Mouse (Mus musculus) cerebellum, adult (tissue): ENCODE measurements around the gene Polr3gl.

Experiments used
- ATAC-seq: cut with Nextera tagmentation; 2 replicates; pipeline ENCODE4 v1.9.2; 2017; ENCODE audit warnings: mild to moderate bottlenecking, moderate library complexity, mixed read lengths; ENCODE audit not compliant: insufficient number of reproducible peaks, low FRiP score, low TSS enrichment

The Polr3gl gene

GRCm38 (mm10) chr3:96573611-96574511, 20.1 kb downstream of the Polr3gl start:
- ATAC-seq: no peak

- ATAC-seq: no peak
Observed at GRCm38 (mm10) chr3:96571896-96572698, 21.9 kb downstream of the Polr3gl start.

DNA sequence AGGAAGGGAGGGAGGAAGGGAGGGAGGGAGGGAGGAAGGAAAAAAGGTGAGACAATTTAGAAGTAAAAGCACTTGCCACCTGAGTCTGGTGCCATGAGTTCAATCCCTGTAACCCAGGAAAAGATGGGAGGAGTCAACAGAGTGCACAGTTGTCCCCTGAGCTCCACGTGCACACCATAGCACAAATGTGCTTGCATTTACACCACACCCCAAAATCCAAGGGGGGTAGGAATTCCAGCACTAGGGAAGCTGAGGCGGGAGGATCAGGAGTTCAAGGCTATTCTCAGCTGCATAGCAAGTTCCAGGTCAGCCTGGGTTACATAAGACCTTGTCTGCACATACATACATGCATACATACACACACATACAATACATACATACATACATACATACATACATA, 22.6 kb downstream of the Polr3gl start:
- no peak for ATAC-seq

- ATAC-seq: no peak
Observed at GRCm38 (mm10) chr3:96570643-96571042, 23.3 kb downstream of the Polr3gl start.

- ATAC-seq: no peak
Observed at GRCm38 (mm10) chr3:96569966-96570605, 23.9 kb downstream of the Polr3gl start.

GRCm38 (mm10) chr3:96569506-96569905, 24.5 kb downstream of the Polr3gl start:
- no peak for ATAC-seq

DNA sequence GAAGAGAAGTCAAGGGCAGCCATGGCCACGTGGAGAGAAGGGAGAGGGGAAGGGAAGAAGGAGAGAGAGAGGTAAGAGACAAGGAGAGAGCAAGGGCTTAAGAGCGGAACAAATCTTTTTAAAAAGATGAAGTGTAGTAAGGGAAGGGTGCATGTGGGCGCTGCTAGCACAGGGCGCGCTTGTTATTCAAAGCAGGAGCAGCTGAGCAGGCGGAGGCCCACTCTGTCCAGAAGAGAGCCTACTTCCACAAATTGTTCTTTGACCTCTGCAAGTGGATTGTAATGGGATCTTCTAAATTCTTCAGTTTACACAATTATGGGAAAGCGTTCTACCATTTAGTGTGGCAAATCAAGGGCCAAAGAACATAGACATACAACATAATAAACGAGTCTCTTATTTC, 25.4 kb downstream of the Polr3gl start:
- ATAC-seq: no peak

DNA sequence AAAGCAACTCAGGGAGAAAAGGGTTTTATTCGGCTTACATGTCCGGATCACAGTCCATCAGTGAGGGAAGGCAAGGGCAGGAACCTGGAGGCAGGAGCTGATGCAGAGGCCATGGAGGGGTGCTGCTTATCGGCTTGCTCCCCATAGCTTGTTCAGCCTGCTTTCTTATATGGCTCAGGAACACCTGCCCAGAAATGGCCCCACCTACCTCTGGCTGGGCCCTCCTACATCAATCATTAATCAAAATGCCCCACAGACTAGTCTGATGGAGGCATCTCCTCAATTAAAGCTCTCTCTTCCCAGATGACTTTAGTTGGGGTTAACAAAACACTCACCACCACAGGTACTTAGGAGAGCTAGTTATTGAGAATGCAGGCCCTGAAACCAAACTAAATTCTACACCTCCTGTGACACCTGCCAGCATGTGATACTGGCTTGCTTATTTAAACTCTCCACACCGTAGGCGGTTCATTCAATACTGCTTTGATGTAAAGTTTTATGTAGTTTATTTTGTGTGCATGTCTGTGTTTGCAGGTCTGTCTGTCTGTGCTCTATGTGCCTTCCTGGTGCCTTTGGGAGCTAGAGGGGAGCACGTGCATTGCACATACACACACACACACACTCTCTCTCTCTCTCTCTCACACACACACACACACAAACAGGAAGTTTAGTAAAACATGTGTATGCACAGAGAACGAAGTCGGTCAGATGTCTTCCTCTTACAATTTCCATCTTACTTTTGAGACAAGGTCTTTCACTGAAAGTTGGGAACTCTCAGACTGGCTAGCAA, 27.1 kb downstream of the Polr3gl start:
- ATAC-seq: no peak

GRCm38 (mm10) chr3:96565105-96565504, 28.9 kb downstream of the Polr3gl start:
- no peak for ATAC-seq

DNA sequence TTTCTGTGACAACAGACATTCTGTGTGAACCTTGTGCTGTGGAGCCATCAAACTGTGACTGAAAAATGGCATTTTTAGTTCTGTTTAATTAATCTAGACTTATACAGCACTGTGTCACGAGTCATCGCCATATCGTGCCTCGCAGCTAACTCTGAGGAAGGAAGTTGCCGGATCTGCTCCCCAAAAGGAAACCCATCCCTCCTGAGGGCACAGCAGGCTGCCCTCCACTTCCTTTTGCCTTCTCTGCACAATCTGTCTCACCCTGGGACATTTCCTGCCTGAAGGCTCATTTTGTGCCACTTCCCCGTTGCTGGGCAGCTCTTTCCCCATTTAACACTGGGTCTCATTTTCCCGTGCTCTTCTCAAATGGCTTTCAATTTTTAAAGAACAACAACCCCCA, 29.3 kb downstream of the Polr3gl start:
- no peak for ATAC-seq

DNA sequence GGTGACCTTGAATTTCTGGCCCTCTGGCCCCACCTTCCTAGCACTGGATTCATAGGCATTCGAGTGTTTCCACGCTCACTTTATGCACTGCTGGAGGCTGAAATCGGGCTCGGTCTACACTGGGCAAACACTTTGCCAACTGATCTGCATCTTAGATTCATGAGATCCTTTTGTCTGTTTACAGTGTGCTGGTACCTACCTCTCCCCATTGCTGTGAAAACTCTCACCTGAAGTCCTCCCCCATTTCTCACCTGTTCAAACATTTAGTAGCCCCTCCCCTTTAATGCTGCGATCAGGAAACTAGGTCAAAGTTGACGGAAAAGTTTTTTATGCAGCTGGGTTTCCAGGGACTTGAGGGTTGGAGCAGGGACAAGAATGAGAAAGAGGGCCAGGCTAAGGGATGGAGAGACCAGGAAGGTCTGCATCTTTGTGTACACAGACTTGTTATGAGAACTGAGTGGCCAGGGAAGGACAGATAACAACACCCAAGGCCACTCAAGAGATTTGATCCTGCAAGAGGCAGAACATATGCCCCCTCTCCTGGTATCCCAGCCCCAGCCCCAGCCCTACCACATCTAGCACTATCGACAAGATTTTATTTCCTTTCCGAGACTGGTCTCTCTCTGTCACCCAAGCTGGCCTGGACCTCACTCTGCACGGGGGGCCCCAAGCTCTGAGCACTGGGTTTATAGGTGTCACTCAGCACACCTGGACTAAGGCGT, 29.9 kb downstream of the Polr3gl start:
- ATAC-seq: no peak

DNA sequence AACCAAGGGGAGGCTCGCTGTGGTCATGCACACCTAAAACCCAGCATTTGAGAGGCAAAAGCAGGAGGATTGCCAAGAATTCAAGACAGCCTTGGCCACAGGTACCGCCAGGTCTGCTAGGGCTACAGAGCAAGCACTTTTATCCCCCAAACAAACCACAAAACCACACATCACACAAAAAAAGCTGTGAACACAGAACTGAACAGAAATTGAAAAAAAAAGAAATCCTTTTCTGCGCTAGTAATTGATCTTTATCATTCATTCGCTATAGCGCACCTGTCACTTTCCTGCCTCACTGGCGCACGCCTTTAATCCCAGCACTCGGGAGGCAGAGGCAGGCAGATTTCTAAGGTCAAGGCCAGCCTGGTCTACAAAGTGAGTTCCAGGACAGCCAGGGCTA, 30.7 kb downstream of the Polr3gl start:
- ATAC-seq: no peak

- ATAC-seq: no peak
Observed at GRCm38 (mm10) chr3:96561946-96562681, 31.9 kb downstream of the Polr3gl start.

- no peak for ATAC-seq
Observed at GRCm38 (mm10) chr3:96560881-96561668, 32.9 kb downstream of the Polr3gl start.

DNA sequence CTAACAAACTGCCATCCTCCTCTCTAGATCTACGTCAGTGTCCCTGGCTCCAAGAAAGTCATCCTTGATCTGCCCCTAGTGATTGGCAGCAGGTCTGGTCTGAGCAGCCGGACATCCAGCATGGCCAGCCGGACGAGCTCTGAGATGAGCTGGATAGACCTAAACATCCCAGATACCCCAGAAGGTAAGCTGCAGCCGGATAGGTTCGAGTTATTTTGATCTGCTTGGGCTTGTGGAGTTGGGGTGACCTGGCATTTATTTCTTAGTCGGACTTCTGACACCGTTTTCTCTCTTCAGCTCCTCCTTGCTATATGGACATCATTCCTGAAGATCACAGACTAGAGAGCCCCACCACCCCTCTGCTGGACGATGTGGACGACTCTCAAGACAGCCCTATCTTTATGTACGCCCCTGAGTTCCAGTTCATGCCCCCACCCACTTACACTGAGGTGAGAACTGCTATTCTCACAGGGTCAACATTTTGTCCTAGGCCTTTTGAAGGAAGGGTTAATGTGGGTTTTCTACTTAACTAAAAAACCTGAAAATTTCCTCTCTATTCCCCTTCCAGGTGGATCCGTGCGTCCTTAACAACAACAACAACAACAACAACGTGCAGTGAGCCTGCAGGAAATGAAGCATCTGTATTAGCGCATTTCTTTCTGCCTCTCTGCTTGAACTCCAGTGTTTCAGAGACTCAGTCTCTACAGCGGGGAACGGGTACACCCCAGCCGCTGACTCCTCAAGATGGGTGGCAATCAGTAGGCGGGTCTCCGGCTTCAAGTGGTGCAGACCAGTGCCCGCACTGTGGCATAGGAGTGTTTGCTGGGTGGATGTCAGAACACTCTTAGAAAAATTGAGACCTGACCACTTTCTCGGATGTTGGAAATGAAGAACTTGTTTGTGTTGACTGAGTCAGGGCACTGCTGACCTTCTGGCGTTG, 33.8 kb downstream of the Polr3gl start:
- ATAC-seq: no peak

DNA sequence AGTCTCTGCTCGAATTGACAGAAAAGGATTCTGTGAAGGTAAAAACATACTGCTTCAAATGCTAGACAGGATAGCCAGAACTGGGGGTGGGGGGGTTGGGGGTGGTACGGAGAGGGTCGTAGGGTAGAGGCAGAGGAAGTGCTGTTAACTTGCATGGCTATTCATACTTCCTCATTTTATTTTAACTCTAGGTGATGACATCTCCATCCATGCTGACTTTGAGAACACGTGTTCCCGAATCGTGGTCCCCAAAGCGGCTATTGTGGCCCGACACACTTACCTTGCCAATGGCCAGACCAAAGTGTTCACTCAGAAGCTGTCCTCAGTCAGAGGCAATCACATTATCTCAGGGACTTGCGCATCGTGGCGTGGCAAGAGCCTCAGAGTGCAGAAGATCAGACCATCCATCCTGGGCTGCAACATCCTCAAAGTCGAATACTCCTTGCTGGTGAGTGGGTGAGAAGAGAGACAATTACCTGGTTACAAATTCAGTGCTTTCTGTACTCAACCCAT, 34.5 kb downstream of the Polr3gl start:
- ATAC-seq: no peak

- ATAC-seq: no peak
Observed at GRCm38 (mm10) chr3:96558668-96559196, 35.2 kb downstream of the Polr3gl start.
